Mouse (Mus musculus): Measurements from ENCODE around the gene Ldhc. TPM values are rescaled to one million over a fixed set of nuclear protein-coding genes. Genes with fewer than 3 reads are reported as not detected.

The Ldhc gene
- polyA plus RNA-seq (2015; fragmentation: Nextera tagmentation; extraction: Ambion mirVana) = not detected in 2 replicates

GRCm38 (mm10) chr7:46860996-46861395 lies at the start of gene Ldhc:
TSS of gene Ldhc (plus strand) at chr7:46861203.

GRCm38 (mm10) chr7:46840787-46841525 lies 20.0 kb upstream of the Ldhc start, which contains the start of gene Ldha:
TSS of gene Ldha (plus strand) at chr7:46841475.

GRCm38 (mm10) chr7:46919551-46920176 lies 58.7 kb downstream of the Ldhc start, which contains the start of gene Tsg101:
TSS of gene Tsg101 (minus strand) at chr7:46919969.

Other genes with a start within 250 kb of the Ldhc start
- 40.3 and 44.9 TPM in 2 replicates for gene Sergef, start 221.4 kb upstream of the Ldhc start, polyA plus RNA-seq (2015; fragmentation: Nextera tagmentation; extraction: Ambion mirVana)
- 0.08 and 0.15 TPM in 2 replicates for gene Tph1, start 188.7 kb upstream of the Ldhc start, polyA plus RNA-seq (2015; fragmentation: Nextera tagmentation; extraction: Ambion mirVana)
- 10.5 and 10.6 TPM in 2 replicates for gene Saal1, start 150.5 kb upstream of the Ldhc start, polyA plus RNA-seq (2015; fragmentation: Nextera tagmentation; extraction: Ambion mirVana)
- 2.9 and 3.4 TPM in 2 replicates for gene Saa3, start 145.5 kb upstream of the Ldhc start, polyA plus RNA-seq (2015; fragmentation: Nextera tagmentation; extraction: Ambion mirVana)
- gene Saa4, start 128.6 kb upstream of the Ldhc start, polyA plus RNA-seq (2015; fragmentation: Nextera tagmentation; extraction: Ambion mirVana) = not detected in 2 replicates
- gene Saa1, start 118.2 kb upstream of the Ldhc start, polyA plus RNA-seq (2015; fragmentation: Nextera tagmentation; extraction: Ambion mirVana) = 0.28 TPM in 1 of 2 replicates, not detected in the other
- gene Saa2, start 109.4 kb upstream of the Ldhc start, polyA plus RNA-seq (2015; fragmentation: Nextera tagmentation; extraction: Ambion mirVana) = not detected in 2 replicates
- 8.0 and 10.0 TPM in 2 replicates for gene Hps5, start 65.1 kb upstream of the Ldhc start, polyA plus RNA-seq (2015; fragmentation: Nextera tagmentation; extraction: Ambion mirVana)
- 32.9 and 34.2 TPM in 2 replicates for gene Gtf2h1, start 65.1 kb upstream of the Ldhc start, polyA plus RNA-seq (2015; fragmentation: Nextera tagmentation; extraction: Ambion mirVana)
- gene Ldha, start 19.7 kb upstream of the Ldhc start, polyA plus RNA-seq (2015; fragmentation: Nextera tagmentation; extraction: Ambion mirVana) = 656 and 673 TPM in 2 replicates
- gene Tsg101, start 58.8 kb downstream of the Ldhc start, polyA plus RNA-seq (2015; fragmentation: Nextera tagmentation; extraction: Ambion mirVana) = 242 and 250 TPM in 2 replicates
- gene Uevld, start 97.3 kb downstream of the Ldhc start, polyA plus RNA-seq (2015; fragmentation: Nextera tagmentation; extraction: Ambion mirVana) = 3.9 and 4.4 TPM in 2 replicates
- gene Gm9999, start 122.4 kb downstream of the Ldhc start, polyA plus RNA-seq (2015; fragmentation: Nextera tagmentation; extraction: Ambion mirVana) = not detected in 2 replicates
- gene Spty2d1, start 147.2 kb downstream of the Ldhc start, polyA plus RNA-seq (2015; fragmentation: Nextera tagmentation; extraction: Ambion mirVana) = 5.4 and 6.3 TPM in 2 replicates
- 28.1 and 29.1 TPM in 2 replicates for gene Tmem86a, start 189.4 kb downstream of the Ldhc start, polyA plus RNA-seq (2015; fragmentation: Nextera tagmentation; extraction: Ambion mirVana)